Mouse (Mus musculus): ENCODE results near the gene Trpm3. TPM values are rescaled to one million over a fixed set of nuclear protein-coding genes. Genes with fewer than 3 reads are reported as not detected.

Trpm3 gene
- under 0.01 TPM in 1 of 2 replicates, not detected in the other for polyA plus RNA-seq (2012)

DNA sequence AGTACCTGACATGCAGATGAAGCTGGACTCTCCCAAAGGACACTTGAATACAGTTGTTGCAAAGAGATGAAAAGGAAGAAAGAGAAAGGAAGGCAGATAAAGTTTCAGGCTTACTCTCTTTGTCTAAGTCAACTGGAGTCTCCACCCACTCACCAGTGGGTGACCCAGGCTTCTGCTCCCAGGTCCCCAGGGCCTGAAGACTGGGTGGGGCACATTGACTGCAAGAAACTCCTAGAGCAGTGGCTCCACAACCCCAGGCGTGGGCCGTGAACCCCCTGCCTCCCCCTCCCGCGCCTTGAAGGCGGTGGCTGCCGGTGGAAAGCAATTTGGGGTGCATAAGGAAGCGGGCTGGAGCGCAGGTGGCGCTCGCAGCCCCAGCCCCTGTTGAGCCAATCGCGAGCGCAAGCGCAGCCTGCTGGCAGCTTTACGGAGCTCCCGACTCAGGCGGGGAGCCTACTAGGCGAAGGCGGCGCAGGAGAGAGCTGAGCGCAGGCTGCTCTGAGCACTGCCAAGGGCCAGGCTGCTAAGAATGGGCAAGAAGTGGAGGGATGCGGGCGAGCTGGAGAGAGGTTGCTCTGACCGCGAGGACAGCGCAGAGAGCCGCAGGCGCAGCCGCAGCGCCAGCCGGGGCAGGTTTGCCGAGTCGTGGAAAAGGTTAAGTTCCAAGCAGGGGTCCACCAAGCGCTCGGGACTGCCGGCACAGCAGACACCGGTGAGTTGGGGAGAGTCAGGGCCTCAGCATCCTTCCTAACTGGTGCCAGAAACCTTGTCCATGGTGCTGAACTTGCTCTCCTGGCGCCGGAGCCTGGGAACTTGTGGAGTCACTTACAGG lies at the start of gene Trpm3:
Trpm3 (plus strand) TSS at position 457 of the 832 bp plus-strand sequence.

Data from megakaryocyte-erythroid progenitor cell, adult 5 weeks (primary cell).